Mouse (Mus musculus) kidney, postnatal 25 days (tissue): Measurements from ENCODE around the gene Gm20388.
A peak's percentile ranks its signal among the peaks of the same experiment; 100 is the strongest.
"Not testable (repeated sequence)": the region's sequence is repeated elsewhere in the genome, so short reads cannot be mapped to it uniquely, and the experiment has no call there.

Experiments used
- DNase-seq, 2 experiments: peaks; one replicate each; pipeline ENCODE4 v3.0.0; 2021; ENCODE audit warnings: mixed read lengths in 2 of 2

Gm20388 gene

GRCm38 (mm10) chr8:121121704-121122103 is 1211.1 kb downstream of the Gm20388 start:
- DNase-seq: no peak

DNA sequence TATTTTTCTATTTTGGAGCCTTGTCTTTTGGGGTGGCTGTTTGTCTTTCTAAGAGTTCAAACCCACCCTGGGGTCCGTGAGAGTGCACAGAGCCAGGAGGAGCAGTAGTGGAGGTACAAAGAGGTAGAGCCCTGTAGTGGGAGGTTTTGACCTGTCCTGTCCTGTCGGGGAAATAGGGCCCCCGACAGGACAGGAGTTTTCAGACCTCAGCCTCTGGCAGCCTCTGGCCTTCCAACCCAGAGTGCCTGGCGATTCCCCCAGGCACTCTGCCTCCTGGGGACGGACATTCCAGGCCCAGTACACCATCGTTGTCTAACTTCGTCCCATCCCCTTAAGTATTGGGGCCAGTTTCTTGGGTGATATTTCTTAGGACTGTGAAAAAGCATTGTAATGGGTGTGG is 1211.7 kb downstream of the Gm20388 start:
- DNase-seq: no peak

GRCm38 (mm10) chr8:121123113-121123512 is 1212.5 kb downstream of the Gm20388 start:
- no peak for DNase-seq

DNA sequence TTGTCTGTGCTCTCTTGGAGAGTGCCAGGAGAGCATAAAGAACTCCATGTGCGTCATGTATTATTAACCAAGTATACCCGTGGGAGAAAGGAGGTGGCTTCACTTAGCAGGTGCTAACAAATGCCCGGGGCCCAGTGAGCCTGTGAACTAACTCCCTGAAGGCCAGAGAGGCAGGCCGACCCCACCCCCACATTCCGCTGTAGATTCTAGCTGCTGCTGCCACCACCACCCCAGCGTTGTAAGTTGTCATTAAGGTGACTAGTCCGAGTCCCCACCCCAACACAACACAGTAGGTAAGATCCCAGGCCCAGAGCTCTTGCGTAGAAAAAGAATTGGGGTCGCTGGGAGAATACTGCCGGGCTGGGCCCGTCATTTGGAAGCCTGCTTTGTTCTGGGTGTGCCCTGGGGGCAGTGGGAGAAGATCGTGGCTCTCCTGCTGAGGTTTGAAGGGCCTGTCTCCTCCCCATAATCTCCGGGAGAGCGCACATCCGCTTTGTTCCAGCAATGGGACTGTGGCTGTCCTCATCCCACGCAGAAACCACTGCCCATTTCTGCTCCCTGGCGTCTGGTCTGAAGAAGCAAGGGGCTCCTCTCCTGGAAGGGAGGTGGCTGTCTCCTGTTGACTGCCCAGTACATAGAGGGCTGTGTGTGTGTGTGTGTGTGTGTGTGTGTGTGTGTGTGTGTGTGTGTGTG is 1214.1 kb downstream of the Gm20388 start:
- DNase-seq: no peak

GRCm38 (mm10) chr8:121125311-121125876 is 1214.8 kb downstream of the Gm20388 start:
- peak; percentile 79 to 83 for DNase-seq

DNA sequence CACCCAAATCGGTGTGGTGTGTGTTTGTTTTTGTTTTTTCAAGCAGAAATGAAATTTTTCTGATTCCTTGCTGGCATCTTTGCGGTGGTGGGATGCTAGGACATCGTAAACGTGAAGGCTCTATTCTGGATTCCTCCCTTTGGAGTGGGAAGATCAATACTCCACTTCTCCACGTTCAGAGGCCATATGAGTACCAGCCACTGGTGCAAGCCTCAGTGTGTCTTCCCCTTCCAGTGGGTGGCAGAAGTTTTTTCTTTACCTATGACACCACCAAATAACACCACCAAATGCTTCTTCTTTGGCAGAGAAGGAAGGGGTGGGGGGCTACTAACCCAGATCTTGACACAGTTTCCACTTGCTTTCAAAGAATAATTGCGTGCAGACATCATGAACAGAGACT is 1215.5 kb downstream of the Gm20388 start:
- DNase-seq: no peak

- no peak for DNase-seq
These were observed 1216.1 kb downstream of the Gm20388 start for GRCm38 (mm10) chr8:121126694-121127093.

DNA sequence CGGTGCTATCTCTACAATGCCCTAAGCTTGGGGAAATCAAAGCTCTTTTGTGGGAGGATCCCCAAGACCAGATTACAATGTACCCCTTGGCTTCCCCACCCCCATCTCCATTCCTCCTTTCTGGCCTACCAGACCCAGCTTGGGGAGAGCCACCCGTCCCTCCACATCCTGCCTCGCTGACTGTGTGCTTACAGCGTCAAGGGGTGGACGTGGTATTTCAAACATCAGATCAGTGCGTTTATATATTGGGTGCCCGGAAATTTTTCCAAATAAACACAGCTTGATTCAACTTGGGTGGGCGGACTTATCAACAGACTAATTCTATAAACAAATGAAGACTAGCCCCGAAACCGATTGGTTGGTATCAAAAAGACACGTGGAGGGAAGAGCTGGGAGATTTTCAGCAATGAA is 1216.7 kb downstream of the Gm20388 start:
- DNase-seq: no peak

DNA sequence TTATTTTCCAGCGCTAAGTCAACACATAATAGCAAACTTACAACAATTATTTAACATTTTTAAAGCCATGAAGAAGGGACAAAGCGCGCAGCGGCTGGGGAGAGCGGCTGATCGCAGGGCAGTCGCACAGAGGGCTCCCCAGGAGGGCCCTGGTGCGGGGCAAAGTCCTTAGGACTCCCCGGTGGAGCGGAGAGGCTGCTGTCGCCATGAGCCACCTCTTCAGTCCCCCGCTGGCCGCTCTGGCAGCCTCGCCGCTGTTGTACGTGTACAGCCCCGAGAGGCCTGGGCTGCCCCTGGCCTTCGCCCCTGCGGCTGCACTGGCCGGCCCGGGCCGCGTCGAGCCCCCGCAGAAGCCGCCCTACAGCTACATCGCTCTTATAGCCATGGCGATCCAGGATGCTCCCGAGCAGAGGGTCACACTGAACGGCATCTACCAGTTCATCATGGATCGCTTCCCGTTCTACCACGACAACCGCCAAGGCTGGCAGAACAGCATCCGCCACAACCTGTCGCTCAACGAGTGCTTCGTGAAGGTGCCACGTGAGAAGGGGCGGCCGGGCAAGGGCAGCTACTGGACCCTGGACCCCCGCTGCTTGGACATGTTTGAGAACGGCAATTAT is 1217.2 kb downstream of the Gm20388 start, which contains the start of gene Foxl1:
Gene Foxl1, plus strand, starts transcription at position 185 of the 620 bp plus-strand sequence.
- no peak for DNase-seq

GRCm38 (mm10) chr8:121128531-121129264 is 1218.1 kb downstream of the Gm20388 start:
- no peak for DNase-seq

- DNase-seq: no peak
These were observed 1218.8 kb downstream of the Gm20388 start for GRCm38 (mm10) chr8:121129265-121129940.

DNA sequence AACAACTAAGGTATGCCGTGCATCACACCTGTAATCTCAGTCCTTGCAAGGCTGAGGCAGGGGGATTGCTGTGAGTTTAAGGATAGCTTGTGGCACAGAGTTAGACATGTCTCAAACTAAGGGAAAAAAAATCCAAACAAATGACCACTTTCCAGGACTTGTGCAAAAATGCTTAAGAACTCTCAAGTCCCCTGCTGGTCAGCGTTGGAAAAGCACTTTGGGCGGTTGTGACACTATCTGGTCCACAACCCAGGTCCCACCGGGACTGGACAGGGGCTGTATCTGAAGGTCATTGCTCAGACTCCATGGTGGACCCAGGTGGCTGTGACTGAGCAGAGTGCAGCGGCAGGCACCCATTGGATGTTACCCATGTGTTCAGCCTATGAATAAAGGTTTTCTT is 1219.9 kb downstream of the Gm20388 start:
- DNase-seq: peak in 1 of 2 experiments; percentile 60

- DNase-seq: no peak
These were observed 1222.4 kb downstream of the Gm20388 start for GRCm38 (mm10) chr8:121132961-121133513.

GRCm38 (mm10) chr8:121134102-121134501 is 1223.5 kb downstream of the Gm20388 start:
- DNase-seq: no peak

DNA sequence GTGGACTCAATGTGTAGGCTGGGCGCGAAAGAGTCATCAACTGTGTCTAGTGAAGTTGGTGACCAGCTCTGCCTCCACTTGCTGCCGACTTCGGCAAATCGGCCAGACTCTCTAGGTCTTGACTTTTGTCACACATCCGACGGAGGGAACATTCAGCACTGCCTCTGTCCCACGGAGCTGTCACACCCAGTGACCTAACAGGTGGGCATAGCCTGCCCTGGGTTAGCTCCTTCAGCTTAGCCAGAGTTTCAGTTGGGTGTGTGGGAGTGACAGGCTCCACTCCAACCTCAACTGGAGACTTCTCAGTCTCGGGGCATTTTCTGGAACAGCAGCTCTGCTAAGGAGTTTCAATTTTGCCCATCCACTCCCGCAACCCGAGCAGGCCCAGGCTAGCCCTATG is 1223.9 kb downstream of the Gm20388 start:
- DNase-seq: no peak

- no peak for DNase-seq
These were observed 1226.2 kb downstream of the Gm20388 start for GRCm38 (mm10) chr8:121136856-121137255.

DNA sequence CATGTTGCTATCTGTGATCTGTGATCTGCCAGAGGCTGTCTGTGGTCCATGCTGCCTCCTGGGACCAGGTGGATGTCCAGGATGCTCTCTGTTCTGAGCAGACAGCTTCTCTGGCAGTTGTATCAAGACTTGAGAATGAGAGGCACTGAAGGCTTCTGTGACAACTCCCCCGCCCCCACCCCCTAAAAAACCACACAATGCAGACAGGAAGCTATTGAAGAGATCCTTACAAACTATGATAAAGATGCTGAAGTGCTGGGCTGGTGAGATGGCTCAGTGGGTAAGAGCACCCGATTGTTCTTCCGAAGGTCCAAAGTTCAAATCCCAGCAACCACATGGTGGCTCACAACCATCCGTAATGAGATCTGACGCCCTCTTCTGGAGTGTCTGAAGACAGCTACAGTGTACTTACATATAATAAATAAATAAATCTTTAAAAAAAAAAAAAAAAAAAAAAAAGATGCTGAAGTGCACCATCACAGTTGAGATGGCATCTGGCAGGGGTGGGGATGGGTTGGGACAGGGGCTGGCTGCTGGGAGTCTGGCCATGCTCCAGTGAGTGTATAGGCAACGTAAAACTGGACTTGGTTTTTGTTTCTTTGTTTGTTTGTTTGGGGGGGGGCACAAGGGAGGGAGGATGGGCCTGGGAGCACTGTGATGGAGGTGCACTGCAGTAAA is 1235.0 kb downstream of the Gm20388 start:
- not testable (repeated sequence) for DNase-seq

DNA sequence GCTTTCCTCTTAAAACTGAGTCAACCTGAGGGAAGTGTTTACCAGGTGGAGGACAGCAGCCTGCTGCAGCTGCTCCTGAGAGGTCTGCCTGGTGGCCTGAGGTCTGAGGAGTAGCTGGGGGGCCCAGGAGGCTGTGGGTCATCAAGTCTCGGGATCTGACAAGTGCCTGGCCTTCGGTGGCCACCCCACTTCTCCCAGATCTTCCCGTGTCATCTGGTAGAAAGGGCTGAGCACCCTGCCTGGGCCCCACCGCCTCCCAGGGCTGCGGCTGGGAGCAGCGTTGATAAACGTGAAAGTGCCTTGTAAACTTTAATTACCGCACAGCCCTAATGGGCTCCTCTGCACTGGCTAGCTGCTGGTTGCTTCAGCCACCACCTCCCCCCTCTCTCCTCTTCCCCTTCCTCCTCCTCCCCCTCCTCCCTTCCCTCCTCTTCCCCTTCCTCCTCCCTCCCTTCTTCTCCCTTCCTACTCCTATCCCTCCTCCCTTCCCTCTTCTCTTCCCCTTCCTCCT is 1238.0 kb downstream of the Gm20388 start:
- no peak for DNase-seq

- peak; percentile 52 to 55 for DNase-seq
These were observed 1241.8 kb downstream of the Gm20388 start for GRCm38 (mm10) chr8:121152394-121152793.

- no peak for DNase-seq
These were observed 1246.4 kb downstream of the Gm20388 start for GRCm38 (mm10) chr8:121156990-121157491.

DNA sequence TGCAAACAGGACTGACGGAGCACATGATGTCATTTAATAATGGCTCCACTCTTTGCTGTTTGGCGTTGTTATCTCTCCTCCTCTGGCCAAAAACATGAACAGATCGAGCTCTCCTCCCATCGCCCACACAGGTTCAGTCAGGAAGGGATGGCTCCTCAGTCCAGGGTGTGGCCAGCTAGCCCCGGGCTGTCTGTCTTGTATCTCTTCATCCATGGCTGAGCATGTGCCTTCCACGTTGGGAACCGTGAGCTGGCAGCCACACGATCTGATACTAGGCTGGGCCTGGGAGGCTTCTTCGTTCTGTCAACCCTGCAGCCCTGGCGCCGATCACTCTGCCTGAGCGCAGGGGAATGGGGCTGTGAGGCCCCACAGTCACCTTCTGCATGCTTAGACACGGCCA is 1248.2 kb downstream of the Gm20388 start:
- no peak for DNase-seq
